Mouse (Mus musculus) stomach, embryonic 14.5 days (tissue): ENCODE data around the gene Kdm8. TPM values are rescaled to one million over a fixed set of nuclear protein-coding genes. Genes with fewer than 3 reads are reported as not detected.

Experiments
- polyA plus RNA-seq: library from polyadenylated mRNA; unstranded; fragments of >200 nt; fragmentation: Nextera tagmentation; extraction: Ambion mirVana; gene quantifications from 2 replicates; pipeline ENCODE4 v1.2.1, GENCODE M21; 2014

The Kdm8 gene
- polyA plus RNA-seq, 1 experiment from 2014 or later, result 10.2 TPM

Other genes with a start within 250 kb of the Kdm8 start
- gene Nsmce1, start 46.9 kb downstream of the Kdm8 start, polyA plus RNA-seq, result 133 and 140 TPM in 2 replicates
- gene Il4ra, start 107.4 kb downstream of the Kdm8 start, polyA plus RNA-seq, result 6.3 and 7.2 TPM in 2 replicates
- 0.46 and 0.49 TPM in 2 replicates for gene Il21r, start 158.8 kb downstream of the Kdm8 start, polyA plus RNA-seq